ENCODE assay signal across 28 mouse cellular contexts in genomic region chr6:65632184-65632583, GRCm38 (mm10).
"Had no signal": no experiment of that assay in that cellular context is flagged by ENCODE, and none has a peak within 500 bp of the region (broad histone marks: within the 10 kb centered on the region; RNA-seq: fewer than 3 reads in every experiment).

No protein-coding gene starts in this region.

- H3K9ac ChIP-seq: heart, embryonic 13.5 days; heart, embryonic 15.5 days; hindbrain, embryonic 13.5 days; intestine, embryonic 15.5 days; limb, embryonic 12.5 days; liver, embryonic 13.5 days; liver, embryonic 15.5 days; liver, postnatal 0 days had no signal

- ATAC-seq: hindbrain, embryonic 16.5 days; inflammation-experienced regulatory T-cells, adult 6 months; intestine, embryonic 15.5 days; intestine, postnatal 0 days; liver, postnatal 0 days had no signal

- H3K4me2 ChIP-seq: heart, embryonic 11.5 days; heart, embryonic 13.5 days; heart, embryonic 15.5 days; hindbrain, embryonic 13.5 days; intestine, embryonic 15.5 days; limb, embryonic 12.5 days; liver, embryonic 11.5 days; liver, embryonic 13.5 days; liver, embryonic 15.5 days had no signal

- H3K27me3 ChIP-seq: heart, embryonic 13.5 days; heart, embryonic 15.5 days; hindbrain, embryonic 13.5 days; intestine, embryonic 15.5 days; limb, embryonic 12.5 days; liver, embryonic 13.5 days; liver, embryonic 15.5 days had no signal

- DNase-seq: gastrocnemius, postnatal 14 days; gastrocnemius, postnatal 36 days; heart, adult 11 months; heart, adult 2 months; heart, postnatal 14 days; heart, postnatal 36 days; kidney, adult 18-20 months; kidney, adult 8-10 months; kidney, postnatal 10 days; kidney, postnatal 25 days; kidney, postnatal 4 days; liver; liver, embryonic 13.5 days; liver, postnatal 0 days had no signal

- H3K27ac ChIP-seq: heart, adult 2 months; heart, embryonic 13.5 days; heart, embryonic 15.5 days; hindbrain, embryonic 13.5 days; intestine, embryonic 15.5 days; layer of hippocampus, adult 2 months; left cerebral cortex, adult 2 months; limb, embryonic 10.5 days; limb, embryonic 12.5 days; liver, embryonic 13.5 days; liver, embryonic 15.5 days had no signal

- H3K36me3 ChIP-seq: heart, embryonic 13.5 days; heart, embryonic 15.5 days; hindbrain, embryonic 13.5 days; intestine, embryonic 15.5 days; limb, embryonic 10.5 days; limb, embryonic 12.5 days; liver, embryonic 13.5 days; liver, embryonic 15.5 days had no signal

- H3K9me3 ChIP-seq: heart, embryonic 15.5 days; hindbrain, embryonic 13.5 days; intestine, embryonic 15.5 days; limb, embryonic 10.5 days; limb, embryonic 12.5 days; liver, embryonic 13.5 days; liver, embryonic 15.5 days had no signal

- H3K4me1 ChIP-seq: heart, embryonic 13.5 days; heart, embryonic 15.5 days; hindbrain, embryonic 13.5 days; intestine, embryonic 15.5 days; limb, embryonic 10.5 days; limb, embryonic 12.5 days; liver, embryonic 13.5 days; liver, embryonic 15.5 days had no signal

- H3K4me3 ChIP-seq: heart, adult 2 months; heart, embryonic 13.5 days; heart, embryonic 15.5 days; hindbrain, embryonic 13.5 days; intestine, embryonic 15.5 days; layer of hippocampus, adult 2 months; left cerebral cortex, adult 2 months; limb, embryonic 10.5 days; limb, embryonic 12.5 days; liver, embryonic 13.5 days; liver, embryonic 15.5 days had no signal
